Mouse (Mus musculus) megakaryocyte, embryonic 14.5 days (primary cell): ENCODE results near the gene Slc4a1ap.

ENCODE experiments used
- FLI1 ChIP-seq: IDR thresholded peaks from 2 replicates; pipeline ENCODE4 v1.6.1; 2012; ENCODE audit warnings: low read length, inconsistent platforms, mixed read lengths
- GATA1 ChIP-seq: IDR thresholded peaks from 3 replicates; pipeline ENCODE4 v1.6.1; 2012; ENCODE audit warnings: mixed read lengths, low read length, inconsistent platforms, borderline replicate concordance

GRCm38 (mm10) chr5:31589711-31590319 lies 63.0 kb downstream of the Slc4a1ap start:
- TF ChIP-seq GATA1 (no peak), FLI1 (no peak)
